Comparison of ENCODE assay signal across 25 mouse cellular contexts in genomic region chr4:137545568-137545967, GRCm38 (mm10). TPM values are rescaled to one million over a fixed set of nuclear protein-coding genes. Genes with fewer than 3 reads are reported as not detected.
"Had no signal": no experiment of that assay in that cellular context is flagged by ENCODE, and none has a peak within 500 bp of the region (broad histone marks: within the 10 kb centered on the region; RNA-seq: fewer than 3 reads in every experiment).

No protein-coding gene starts in this region.

- H3K4me2 ChIP-seq: heart, embryonic 12.5 days; hindbrain, embryonic 13.5 days; hindbrain, embryonic 15.5 days; limb, embryonic 12.5 days; liver, embryonic 11.5 days; liver, embryonic 13.5 days; liver, embryonic 15.5 days had no signal

- H3K27me3 ChIP-seq: heart, embryonic 12.5 days; hindbrain, embryonic 13.5 days; hindbrain, embryonic 15.5 days; limb, embryonic 12.5 days; liver, embryonic 13.5 days; liver, embryonic 15.5 days had no signal

- H3K9ac ChIP-seq: heart, embryonic 12.5 days; hindbrain, embryonic 13.5 days; hindbrain, embryonic 15.5 days; limb, embryonic 12.5 days; liver, embryonic 13.5 days; liver, embryonic 15.5 days; liver, postnatal 0 days had no signal

- DNase-seq: gastrocnemius, postnatal 10 days; gastrocnemius, postnatal 25 days had no signal

- H3K4me3 ChIP-seq: gastrocnemius, adult 2 months; heart, embryonic 10.5 days; heart, embryonic 12.5 days; hindbrain, embryonic 10.5 days; hindbrain, embryonic 13.5 days; hindbrain, embryonic 15.5 days; layer of hippocampus, adult 2 months; left cerebral cortex, adult 2 months; limb, embryonic 10.5 days; limb, embryonic 12.5 days; liver, embryonic 13.5 days; liver, embryonic 15.5 days had no signal

- H3K9me3 ChIP-seq: heart, embryonic 10.5 days; heart, embryonic 12.5 days; hindbrain, embryonic 10.5 days; hindbrain, embryonic 13.5 days; hindbrain, embryonic 15.5 days; limb, embryonic 10.5 days; liver, embryonic 13.5 days; liver, embryonic 15.5 days had no signal

- H3K27ac ChIP-seq: gastrocnemius, adult 2 months; heart, embryonic 10.5 days; hindbrain, embryonic 10.5 days; hindbrain, embryonic 13.5 days; hindbrain, embryonic 15.5 days; hindbrain, postnatal 0 days; kidney, postnatal 0 days; layer of hippocampus, adult 2 months; left cerebral cortex, adult 2 months; limb, embryonic 10.5 days; limb, embryonic 12.5 days; liver, embryonic 13.5 days; liver, embryonic 15.5 days had no signal

- H3K36me3 ChIP-seq: hindbrain, embryonic 15.5 days had no signal

- H3K4me1 ChIP-seq: heart, embryonic 10.5 days; heart, embryonic 12.5 days; hindbrain, embryonic 10.5 days; hindbrain, embryonic 13.5 days; hindbrain, embryonic 15.5 days; limb, embryonic 10.5 days; limb, embryonic 12.5 days; liver, embryonic 13.5 days had no signal

- ATAC-seq: hindbrain, postnatal 0 days; intestine, embryonic 16.5 days; liver, postnatal 0 days had no signal

RNA-seq across cellular contexts. Expression of gene Ldlrad2, which starts 28.8 kb away (rescaled TPM):
- polyA plus RNA-seq: forebrain, embryonic 16.5 days; frontal cortex, adult 2 months; heart, embryonic 10.5 days; heart, embryonic 12.5 days; heart, embryonic 14.5 days; heart, embryonic 16.5 days; intestine, embryonic 14.5 days; intestine, embryonic 16.5 days; kidney, postnatal 0 days; limb, embryonic 10.5 days; limb, embryonic 12.5 days; limb, embryonic 14.5 days; liver, embryonic 11.5 days; liver, embryonic 13.5 days; liver, embryonic 15.5 days; liver, postnatal 0 days had no signal
